Mouse (Mus musculus) kidney, adult 18-20 months (tissue): ENCODE data around the gene Furin.

Experiments used
- DNase-seq: peaks from one replicate; pipeline ENCODE4 v3.0.0; 2021

Furin gene

DNA sequence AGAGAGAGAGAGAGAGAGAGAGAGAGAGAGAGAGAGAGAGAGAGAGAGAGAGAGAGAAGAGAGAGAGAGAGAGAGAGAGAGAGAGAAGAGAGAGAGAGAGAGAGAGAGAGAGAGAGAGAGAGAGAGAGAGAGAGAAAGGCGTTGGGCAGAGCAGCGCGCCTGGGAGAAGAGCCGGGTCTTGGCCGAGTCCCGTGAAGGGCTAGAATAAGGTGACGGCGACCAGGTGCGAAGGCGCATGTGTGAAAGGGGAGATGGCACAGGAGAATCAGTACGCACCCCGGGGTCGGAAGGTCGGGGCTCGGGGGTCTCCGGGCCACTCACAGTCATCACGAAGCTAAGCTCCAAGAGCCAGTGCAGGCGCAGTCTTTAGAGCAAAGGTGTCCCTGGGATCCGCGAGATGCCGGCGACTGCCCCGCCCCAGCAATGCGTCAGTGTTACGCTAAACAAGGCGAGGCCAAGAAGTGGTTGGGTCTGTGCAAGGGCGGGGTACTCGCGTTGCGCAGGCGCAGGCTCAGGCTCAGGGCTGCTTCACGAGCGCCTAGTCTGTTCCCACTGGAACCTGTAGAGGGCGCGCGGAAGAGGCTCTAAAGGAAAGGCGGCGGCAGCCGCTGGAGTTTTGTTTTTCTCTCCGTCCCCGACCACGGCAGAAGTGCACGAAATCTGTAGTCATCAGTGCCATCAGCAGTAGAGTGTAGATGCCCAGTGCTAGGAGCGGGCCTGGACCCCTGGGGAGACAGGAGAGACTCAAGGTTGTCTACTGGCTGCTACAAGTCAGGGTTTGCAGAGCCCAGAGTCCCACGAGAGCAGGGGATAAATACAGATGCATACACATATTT lies 65.2 kb downstream of the Furin start:
- DNase-seq = peak; percentile 98

DNA sequence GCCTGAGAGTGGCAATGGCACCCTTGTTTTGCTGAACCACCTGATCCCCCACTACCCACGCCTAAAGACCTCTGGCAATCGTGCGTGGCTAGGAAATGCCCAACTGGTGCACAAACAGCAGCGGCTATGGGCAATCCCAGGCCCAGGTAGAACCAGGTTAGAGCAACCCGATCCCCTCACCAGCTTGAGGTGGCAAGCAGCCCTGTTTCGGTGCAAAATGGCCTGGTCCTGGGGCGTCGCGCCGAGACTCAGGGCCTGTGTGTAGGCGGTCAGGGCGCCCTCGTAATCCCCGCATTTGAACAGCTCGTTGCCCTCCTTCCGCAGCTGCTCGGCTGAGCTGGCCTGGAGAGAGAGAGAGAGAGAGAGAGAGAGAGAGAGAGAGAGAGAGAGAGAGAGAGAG lies 65.9 kb downstream of the Furin start:
- peak; percentile 32 for DNase-seq
